In genomic region chr4:143160826-143161225, GRCm38 (mm10) we compare ENCODE assay signal across 8 mouse cellular contexts. TPM values are rescaled to one million over a fixed set of nuclear protein-coding genes. Genes with fewer than 3 reads are reported as not detected.
DNase-seq lines count a peak whose midpoint lies in the region; ATAC-seq and TF ChIP-seq lines count a peak whose summit lies in the region.

No protein-coding gene starts in this region.

- no peak for DNase-seq in forebrain, embryonic 11.5 days (ENCODE audit: low spot score)
- DNase-seq in limb, embryonic 14.5 days (ENCODE audit: low spot score), result no peak
- no peak for DNase-seq in urinary bladder, postnatal 25 days (ENCODE audit: low spot score)
- no peak for DNase-seq in right cerebral cortex, postnatal 10 days (ENCODE audit: low spot score in 2 of 2)
- DNase-seq in ovary, postnatal 10 days (ENCODE audit: low spot score), result no peak

- H3K27ac ChIP-seq in forebrain, embryonic 11.5 days (ENCODE audit: low read depth, low read length), result no peak overlapping the region; the same call in 1 of the 2 replicates
- no peak overlapping the region for H3K27ac ChIP-seq in limb, embryonic 14.5 days (replicated peaks; ENCODE audit: low read depth, low read length)
- H3K27ac ChIP-seq in stomach, embryonic 15.5 days, result 0 out of 2 replicates have a peak overlapping the region, but pooled peaks have one; percentile 99

- no peak for ATAC-seq in megakaryocyte, adult 5-6 weeks (ENCODE audit: poor library complexity, severe bottlenecking)
- ATAC-seq in forebrain, embryonic 11.5 days (replicated peaks; ENCODE audit: low FRiP score), result no peak
- ATAC-seq in limb, embryonic 14.5 days (ENCODE audit: low FRiP score, low read depth), result no peak
- ATAC-seq in stomach, embryonic 15.5 days (ENCODE audit: insufficient read depth, low FRiP score, low read depth), result no peak

- H3K27me3 ChIP-seq in megakaryocyte, embryonic 14.5 days (replicated peaks), result no peaks in the 10 kb centered on the region
- no peaks in the 10 kb centered on the region for H3K27me3 ChIP-seq in forebrain, embryonic 11.5 days (ENCODE audit: control insufficient read depth, insufficient read depth, low read length)
- no peaks in the 10 kb centered on the region for H3K27me3 ChIP-seq in limb, embryonic 14.5 days (ENCODE audit: control insufficient read depth, insufficient read depth, low read length)
- no peaks in the 10 kb centered on the region for H3K27me3 ChIP-seq in stomach, embryonic 15.5 days (replicated peaks)

- peak overlapping the region; percentile 54 for H3K4me2 ChIP-seq in forebrain, embryonic 11.5 days (ENCODE audit: low read depth, low read length, severe bottlenecking)
- peak overlapping the region; percentile 53 for H3K4me2 ChIP-seq in limb, embryonic 14.5 days (replicated peaks; ENCODE audit: low read depth, low read length, severe bottlenecking)
- peak overlapping the region; percentile 54 for H3K4me2 ChIP-seq in stomach, embryonic 15.5 days

- WGBS in forebrain, embryonic 11.5 days, result 60% methylated on average over 3 of the region's 3 CpGs
- 40% methylated on average over 3 of the region's 3 CpGs for WGBS in limb, embryonic 14.5 days
- WGBS in stomach, embryonic 15.5 days, result 43% methylated on average over 3 of the region's 3 CpGs

- peak overlapping the region; percentile 98 for H3K4me3 ChIP-seq in megakaryocyte, embryonic 14.5 days (replicated peaks)
- H3K4me3 ChIP-seq in forebrain, embryonic 11.5 days (ENCODE audit: low read depth, low read length), result peak overlapping the region; percentile 83
- peak overlapping the region; percentile 91 for H3K4me3 ChIP-seq in limb, embryonic 14.5 days (replicated peaks; ENCODE audit: low read length)
- peak overlapping the region; percentile 81 for H3K4me3 ChIP-seq in stomach, embryonic 15.5 days (replicated peaks)

- peaks cover 53% of the 10 kb centered on the region for H3K4me1 ChIP-seq in megakaryocyte, embryonic 14.5 days
- H3K4me1 ChIP-seq in forebrain, embryonic 11.5 days (replicated peaks; ENCODE audit: control insufficient read depth, insufficient read depth, low read length), result peaks cover 4% of the 10 kb centered on the region
- H3K4me1 ChIP-seq in limb, embryonic 14.5 days (ENCODE audit: control insufficient read depth, insufficient read depth, low read length), result peaks cover 22% of the 10 kb centered on the region
- H3K4me1 ChIP-seq in stomach, embryonic 15.5 days, result peaks cover 12% of the 10 kb centered on the region; the same call in 1 of the 2 replicates

- no peaks in the 10 kb centered on the region for H3K9me3 ChIP-seq in megakaryocyte, embryonic 14.5 days
- no peaks in the 10 kb centered on the region for H3K9me3 ChIP-seq in forebrain, embryonic 11.5 days (ENCODE audit: control insufficient read depth, low read length)
- H3K9me3 ChIP-seq in limb, embryonic 14.5 days (ENCODE audit: control insufficient read depth, low read length), result no peaks in the 10 kb centered on the region
- H3K9me3 ChIP-seq in stomach, embryonic 15.5 days, result no peaks in the 10 kb centered on the region

- H3K9ac ChIP-seq in forebrain, embryonic 11.5 days (ENCODE audit: low read length), result peak overlapping the region; percentile 91
- peak overlapping the region; percentile 92 for H3K9ac ChIP-seq in limb, embryonic 14.5 days (ENCODE audit: low read depth, low read length, severe bottlenecking)
- peak overlapping the region; percentile 9; the same call in 1 of the 2 replicates for H3K9ac ChIP-seq in stomach, embryonic 15.5 days

- H3K36me3 ChIP-seq in megakaryocyte, embryonic 14.5 days (replicated peaks; ENCODE audit: low read length), result peaks cover 23% of the 10 kb centered on the region
- no peaks in the 10 kb centered on the region for H3K36me3 ChIP-seq in forebrain, embryonic 11.5 days (ENCODE audit: control insufficient read depth, insufficient read depth, low read length)
- peaks cover 19% of the 10 kb centered on the region; the same call in 1 of the 2 replicates for H3K36me3 ChIP-seq in limb, embryonic 14.5 days (ENCODE audit: control insufficient read depth, insufficient read depth, low read length)
- no peaks in the 10 kb centered on the region for H3K36me3 ChIP-seq in stomach, embryonic 15.5 days

- TF ChIP-seq POLR2A in limb, embryonic 14.5 days (IDR thresholded peaks at IDR 0.05; ENCODE audit: borderline replicate concordance, extremely low read depth, insufficient read depth, insufficient read length), result no peak

RNA-seq across cellular contexts. Expression of gene Prdm2, which starts 52.0 kb away (rescaled TPM):
- polyA plus RNA-seq in megakaryocyte, embryonic 14.5 days (2012; ENCODE audit: insufficient read depth, low replicate concordance), result 1.2 and 4.5 TPM in 2 replicates
- 24.4 and 29.6 TPM in 2 replicates for total RNA-seq in megakaryocyte, adult 5-6 weeks (2015)
- 16.3 and 19.1 TPM in 2 replicates for total RNA-seq in megakaryocyte, adult 5-6 weeks (2017)
- polyA plus RNA-seq in forebrain, embryonic 11.5 days (2014; fragmentation: Nextera tagmentation; extraction: Ambion mirVana), result 15.5 and 17.8 TPM in 2 replicates
- 26.2 and 28.8 TPM in 2 replicates for polyA plus RNA-seq in limb, embryonic 14.5 days (2012; rRNA removed)
- 14.2 and 17.2 TPM in 2 replicates for polyA plus RNA-seq in limb, embryonic 14.5 days (2014; fragmentation: Nextera tagmentation; extraction: Ambion mirVana)
- polyA plus RNA-seq in stomach, embryonic 15.5 days (2015; fragmentation: Nextera tagmentation; extraction: Ambion mirVana), result 11.1 and 11.6 TPM in 2 replicates

Comparison
In these comparisons a context has a peak if more than half of its experiments do, and no peak if none do; other contexts are left out.
1. H3K9ac ChIP-seq: peak in every context shown above with its lines; median percentile 92 in limb, embryonic 14.5 days; 91 in forebrain, embryonic 11.5 days; 9 in stomach, embryonic 15.5 days.